Mouse (Mus musculus): ENCODE results near the gene Gm47995. TPM values are rescaled to one million over a fixed set of nuclear protein-coding genes. Genes with fewer than 3 reads are reported as not detected.
"Not testable (repeated sequence)": the region's sequence is repeated elsewhere in the genome, so short reads cannot be mapped to it uniquely, and the experiment has no call there.

The Gm47995 gene
- polyA plus RNA-seq, 1 experiment from 2014 or later, result not detected

- WGBS, result 84% methylated on average over 2 of the region's 2 CpGs
- no peaks in the 10 kb centered on the region for H3K36me3 ChIP-seq (replicated peaks; ENCODE audit: control insufficient read depth, insufficient read depth)
- H3K4me3 ChIP-seq (replicated peaks; ENCODE audit: low read length), result no peak overlapping the region
- DNase-seq (ENCODE audit: low spot score) (no peak), ATAC-seq (ENCODE audit: low FRiP score) (no peak)
- no peaks in the 10 kb centered on the region for H3K9me3 ChIP-seq (ENCODE audit: control insufficient read depth, low read length)
- H3K4me2 ChIP-seq (replicated peaks), result no peak overlapping the region
- no peak overlapping the region for H3K9ac ChIP-seq
- no peaks in the 10 kb centered on the region for H3K27me3 ChIP-seq (ENCODE audit: control insufficient read depth, insufficient read depth, low read length)
- H3K27ac ChIP-seq, result no peak overlapping the region
- 0 out of 2 replicates have a peak, but pooled peaks cover 8% of the 10 kb centered on the region for H3K4me1 ChIP-seq (replicated peaks; ENCODE audit: control insufficient read depth, insufficient read depth, low read length)
These were observed 18.1 kb upstream of the Gm47995 start for GRCm38 (mm10) chr1:151180167-151180566.

- no CpG with 5 or more reads among the region's 7 CpGs for WGBS
- not testable (repeated sequence) for H3K27me3 ChIP-seq (ENCODE audit: control insufficient read depth, insufficient read depth, low read length); H3K9me3 ChIP-seq (ENCODE audit: control insufficient read depth, low read length); H3K36me3 ChIP-seq (replicated peaks; ENCODE audit: control insufficient read depth, insufficient read depth); H3K4me2 ChIP-seq (replicated peaks); H3K9ac ChIP-seq; H3K4me3 ChIP-seq (replicated peaks; ENCODE audit: low read length); DNase-seq (ENCODE audit: low spot score); H3K27ac ChIP-seq; H3K4me1 ChIP-seq (replicated peaks; ENCODE audit: control insufficient read depth, insufficient read depth, low read length); ATAC-seq (ENCODE audit: low FRiP score)
These were observed 16.0 kb upstream of the Gm47995 start, which contains the start of gene Gm47985 for GRCm38 (mm10) chr1:151182266-151182665. Gene Gm47985, plus strand, starts transcription at chr1:151182537.

- 94% methylated on average over 3 of the region's 3 CpGs for WGBS
- not testable (repeated sequence) for H3K4me2 ChIP-seq (replicated peaks); H3K27me3 ChIP-seq (ENCODE audit: control insufficient read depth, insufficient read depth, low read length); H3K36me3 ChIP-seq (replicated peaks; ENCODE audit: control insufficient read depth, insufficient read depth); H3K4me3 ChIP-seq (replicated peaks; ENCODE audit: low read length); H3K4me1 ChIP-seq (replicated peaks; ENCODE audit: control insufficient read depth, insufficient read depth, low read length); ATAC-seq (ENCODE audit: low FRiP score); H3K27ac ChIP-seq; DNase-seq (ENCODE audit: low spot score); H3K9ac ChIP-seq; H3K9me3 ChIP-seq (ENCODE audit: control insufficient read depth, low read length)
These were observed 12.1 kb upstream of the Gm47995 start for GRCm38 (mm10) chr1:151186186-151186585.

GRCm38 (mm10) chr1:151186879-151187424 is 11.3 kb upstream of the Gm47995 start:
- H3K4me1 ChIP-seq (replicated peaks; ENCODE audit: control insufficient read depth, insufficient read depth, low read length); H3K4me3 ChIP-seq (replicated peaks; ENCODE audit: low read length); H3K4me2 ChIP-seq (replicated peaks); H3K27me3 ChIP-seq (ENCODE audit: control insufficient read depth, insufficient read depth, low read length); H3K27ac ChIP-seq; ATAC-seq (ENCODE audit: low FRiP score); DNase-seq (ENCODE audit: low spot score); H3K9ac ChIP-seq; H3K9me3 ChIP-seq (ENCODE audit: control insufficient read depth, low read length); H3K36me3 ChIP-seq (replicated peaks; ENCODE audit: control insufficient read depth, insufficient read depth): not testable (repeated sequence)
- WGBS, result 90% methylated on average over 4 of the region's 4 CpGs

- Histone ChIP-seq H3K4me2 (replicated peaks) (no peak overlapping the region), H3K9me3 (ENCODE audit: control insufficient read depth, low read length) (no peaks in the 10 kb centered on the region), H3K9ac (no peak overlapping the region), H3K4me1 (replicated peaks; ENCODE audit: control insufficient read depth, insufficient read depth, low read length) (no peaks in the 10 kb centered on the region), H3K27me3 (ENCODE audit: control insufficient read depth, insufficient read depth, low read length) (no peaks in the 10 kb centered on the region), H3K4me3 (replicated peaks; ENCODE audit: low read length) (no peak overlapping the region), H3K27ac (no peak overlapping the region), H3K36me3 (replicated peaks; ENCODE audit: control insufficient read depth, insufficient read depth) (no peaks in the 10 kb centered on the region)
- WGBS, result 89% methylated on average over 4 of the region's 4 CpGs
- no peak for DNase-seq (ENCODE audit: low spot score)
- no peak for ATAC-seq (ENCODE audit: low FRiP score)
These were observed 9.8 kb upstream of the Gm47995 start for GRCm38 (mm10) chr1:151188469-151188868.

- DNase-seq (ENCODE audit: low spot score); H3K4me2 ChIP-seq (replicated peaks); H3K9ac ChIP-seq; H3K36me3 ChIP-seq (replicated peaks; ENCODE audit: control insufficient read depth, insufficient read depth); H3K27me3 ChIP-seq (ENCODE audit: control insufficient read depth, insufficient read depth, low read length); H3K27ac ChIP-seq; H3K4me1 ChIP-seq (replicated peaks; ENCODE audit: control insufficient read depth, insufficient read depth, low read length); ATAC-seq (ENCODE audit: low FRiP score); H3K4me3 ChIP-seq (replicated peaks; ENCODE audit: low read length); H3K9me3 ChIP-seq (ENCODE audit: control insufficient read depth, low read length): not testable (repeated sequence)
- WGBS, result no CpG with 5 or more reads among the region's 7 CpGs
These were observed 6.2 kb upstream of the Gm47995 start, which contains the start of gene Gm8947 for GRCm38 (mm10) chr1:151192075-151192474. Gene Gm8947, plus strand, starts transcription at chr1:151192376.

GRCm38 (mm10) chr1:151192739-151193138 is 5.5 kb upstream of the Gm47995 start:
- not testable (repeated sequence) for DNase-seq (ENCODE audit: low spot score); H3K27ac ChIP-seq; H3K9ac ChIP-seq; H3K27me3 ChIP-seq (ENCODE audit: control insufficient read depth, insufficient read depth, low read length); H3K36me3 ChIP-seq (replicated peaks; ENCODE audit: control insufficient read depth, insufficient read depth); H3K9me3 ChIP-seq (ENCODE audit: control insufficient read depth, low read length); ATAC-seq (ENCODE audit: low FRiP score); H3K4me1 ChIP-seq (replicated peaks; ENCODE audit: control insufficient read depth, insufficient read depth, low read length); H3K4me2 ChIP-seq (replicated peaks); H3K4me3 ChIP-seq (replicated peaks; ENCODE audit: low read length)
- WGBS, result 94% methylated on average over 14 of the region's 15 CpGs

- not testable (repeated sequence) for H3K4me3 ChIP-seq (replicated peaks; ENCODE audit: low read length); DNase-seq (ENCODE audit: low spot score); H3K36me3 ChIP-seq (replicated peaks; ENCODE audit: control insufficient read depth, insufficient read depth); H3K9ac ChIP-seq; H3K9me3 ChIP-seq (ENCODE audit: control insufficient read depth, low read length); H3K4me2 ChIP-seq (replicated peaks); H3K27ac ChIP-seq; ATAC-seq (ENCODE audit: low FRiP score); H3K27me3 ChIP-seq (ENCODE audit: control insufficient read depth, insufficient read depth, low read length); H3K4me1 ChIP-seq (replicated peaks; ENCODE audit: control insufficient read depth, insufficient read depth, low read length)
- WGBS, result 60% methylated on average over 4 of the region's 4 CpGs
These were observed 2.3 kb upstream of the Gm47995 start for GRCm38 (mm10) chr1:151195986-151196385.

GRCm38 (mm10) chr1:151196690-151197089 is 1.6 kb upstream of the Gm47995 start:
- not testable (repeated sequence) for H3K9me3 ChIP-seq (ENCODE audit: control insufficient read depth, low read length); H3K27ac ChIP-seq; H3K36me3 ChIP-seq (replicated peaks; ENCODE audit: control insufficient read depth, insufficient read depth); ATAC-seq (ENCODE audit: low FRiP score); H3K4me1 ChIP-seq (replicated peaks; ENCODE audit: control insufficient read depth, insufficient read depth, low read length); DNase-seq (ENCODE audit: low spot score); H3K27me3 ChIP-seq (ENCODE audit: control insufficient read depth, insufficient read depth, low read length); H3K4me2 ChIP-seq (replicated peaks); H3K4me3 ChIP-seq (replicated peaks; ENCODE audit: low read length); H3K9ac ChIP-seq
- WGBS, result 76% methylated on average over 3 of the region's 3 CpGs

GRCm38 (mm10) chr1:151200620-151201019 is 2.4 kb downstream of the Gm47995 start:
- H3K9me3 ChIP-seq (ENCODE audit: control insufficient read depth, low read length); H3K4me2 ChIP-seq (replicated peaks); H3K9ac ChIP-seq; H3K27ac ChIP-seq; H3K36me3 ChIP-seq (replicated peaks; ENCODE audit: control insufficient read depth, insufficient read depth); H3K27me3 ChIP-seq (ENCODE audit: control insufficient read depth, insufficient read depth, low read length); H3K4me1 ChIP-seq (replicated peaks; ENCODE audit: control insufficient read depth, insufficient read depth, low read length); H3K4me3 ChIP-seq (replicated peaks; ENCODE audit: low read length); DNase-seq (ENCODE audit: low spot score): not testable (repeated sequence)
- ATAC-seq (ENCODE audit: low FRiP score), result peak; percentile 48; the same call in 1 of the 2 replicates

Measured in hindbrain, embryonic 14.5 days (tissue).